Mouse (Mus musculus): Measurements from ENCODE around the gene Nsf.
"Not testable (repeated sequence)": the region's sequence is repeated elsewhere in the genome, so short reads cannot be mapped to it uniquely, and the experiment has no call there.

- not testable (repeated sequence) for TF ChIP-seq EP300 (IDR thresholded peaks at IDR 0.05; ENCODE audit: insufficient read depth, low read depth, low read length); CTCF (IDR thresholded peaks at IDR 0.05)
Observed at GRCm38 (mm10) chr11:103879476-103879875, 74.4 kb downstream of the Nsf start.
